Mouse (Mus musculus) liver, adult 2 months (tissue): ENCODE results near the gene Nrgn. TPM values are rescaled to one million over a fixed set of nuclear protein-coding genes. Genes with fewer than 3 reads are reported as not detected.

ENCODE experiments used
- DNase-seq: peaks from one replicate; pipeline ENCODE4 v3.0.0-alpha.2; 2011; ENCODE audit warnings: low read depth, low spot score; ENCODE audit errors: extremely low read depth
- H3K27ac ChIP-seq: fragments of 200-500 bp; replicated peaks from 2 replicates; pipeline ENCODE4 v1.5.1; 2012; ENCODE audit warnings: low read depth, mild to moderate bottlenecking, control low read depth, inconsistent platforms, low read length; ENCODE audit not compliant: insufficient read depth
- H3K27me3 ChIP-seq: fragments of 200-500 bp; 2 replicates; pipeline ENCODE4 v1.6.1; 2012; ENCODE audit warnings: mild to moderate bottlenecking, moderate library complexity, low read length, inconsistent platforms; ENCODE audit not compliant: control insufficient read depth, insufficient read depth
- H3K36me3 ChIP-seq: fragments of 200-500 bp; 2 replicates; pipeline ENCODE4 v1.6.1; 2012; ENCODE audit warnings: low read length, inconsistent platforms; ENCODE audit not compliant: control insufficient read depth, insufficient read depth
- H3K4me1 ChIP-seq: fragments of 200-500 bp; 2 replicates; pipeline ENCODE4 v1.6.1; 2011; ENCODE audit warnings: low read length; ENCODE audit not compliant: control insufficient read depth, insufficient read depth
- H3K4me3 ChIP-seq: fragments of 200-500 bp; 2 replicates; pipeline ENCODE4 v1.5.1; 2011; ENCODE audit warnings: low read depth, mild to moderate bottlenecking, control low read depth, low read length, moderate library complexity; ENCODE audit not compliant: insufficient read depth
- H3K79me2 ChIP-seq: fragments of 200-500 bp; 2 replicates; pipeline ENCODE4 v1.6.1; 2012; ENCODE audit warnings: inconsistent platforms, mild to moderate bottlenecking, low read length, moderate library complexity; ENCODE audit not compliant: control insufficient read depth, insufficient read depth
- H3K9ac ChIP-seq: fragments of 200-500 bp; 2 replicates; pipeline ENCODE4 v1.6.1; 2012; ENCODE audit warnings: low read depth, mild to moderate bottlenecking, control low read depth, inconsistent platforms, low read length
- CTCF ChIP-seq: fragments of 200-500 bp; IDR thresholded peaks from 2 replicates; pipeline ENCODE4 v1.5.1; 2011; ENCODE audit warnings: low read depth, low read length, control low read depth
- POLR2A ChIP-seq: fragments of 200-500 bp; IDR thresholded peaks from 2 replicates; pipeline ENCODE4 v1.6.1; 2011; ENCODE audit warnings: low read length, control low read depth; ENCODE audit not compliant: insufficient read depth; ENCODE audit errors: extremely low read depth
- WGBS: fragments of 180-500 bp; shearing (Covaris S2); methylation state at CpG from one replicate; pipeline ENCODE4 v1.1.7; 2018; 5-methylcytosine and 5-hydroxymethylcytosine counted together
- polyA plus RNA-seq: library from polyadenylated mRNA; depleted of rRNA; stranded (reverse); fragments of >200 nt; gene quantifications from 2 replicates; pipeline ENCODE4 v1.2.3, GENCODE M21; 2012
- total RNA-seq: library from RNA; depleted of rRNA; stranded (reverse); fragments of >200 nt; gene quantifications from 2 replicates; pipeline ENCODE4 v1.2.3, GENCODE M21; 2014

Gene Nrgn
- total and polyA plus RNA-seq, 2 experiments: 0.09 to 0.86 TPM

DNA sequence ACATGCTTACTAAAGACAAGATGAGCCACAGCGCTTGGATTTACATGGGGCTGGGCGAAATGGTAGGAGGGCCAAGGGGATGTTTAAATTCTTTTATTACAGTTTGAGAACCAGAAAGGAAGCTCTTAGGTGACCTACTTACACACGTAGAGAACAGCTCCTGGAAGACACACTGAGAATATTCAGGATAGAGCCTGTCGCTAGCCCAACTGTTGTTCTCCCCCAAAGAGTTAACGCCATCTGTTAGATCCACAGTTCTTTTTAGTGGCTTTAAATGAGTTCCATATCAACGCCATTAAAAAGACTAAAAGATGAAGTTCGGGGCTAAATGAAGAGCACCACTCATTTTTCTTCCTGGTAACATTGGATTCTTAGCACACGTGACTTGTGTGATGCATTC, 33.7 kb downstream of the Nrgn start:
- Histone ChIP-seq H3K27me3 (no peaks in the 10 kb centered on the region), H3K27ac (no peak overlapping the region), H3K4me3 (no peak overlapping the region), H3K79me2 (no peaks in the 10 kb centered on the region), H3K36me3 (peaks cover 18% of the 10 kb centered on the region), H3K9ac (no peak overlapping the region), H3K4me1 (no peaks in the 10 kb centered on the region)
- TF ChIP-seq POLR2A: no peak
- 98% methylated on average over 8 of the region's 8 CpGs for WGBS
- DNase-seq: no peak

DNA sequence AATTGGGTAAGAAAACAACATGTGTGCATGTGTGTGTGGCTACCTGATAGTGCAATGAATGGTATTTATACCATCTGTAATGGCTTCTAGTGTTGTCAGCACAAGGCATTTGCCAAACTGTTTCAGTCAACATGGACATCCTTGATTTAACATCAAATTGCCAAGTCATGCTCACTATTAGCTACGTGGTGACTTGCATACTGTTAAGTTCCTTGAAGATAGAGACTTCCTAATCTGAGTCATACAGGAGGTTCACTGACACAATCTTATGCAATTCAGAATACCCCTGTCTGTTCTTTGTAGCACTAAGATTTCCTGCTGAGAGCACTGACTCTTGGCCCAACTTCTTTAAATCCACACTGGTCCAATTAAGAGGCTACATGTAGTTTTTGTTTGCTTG, 35.2 kb downstream of the Nrgn start:
- no peaks in the 10 kb centered on the region for H3K4me1 ChIP-seq
- TF ChIP-seq POLR2A (no peak), CTCF (no peak)
- H3K79me2 ChIP-seq: no peaks in the 10 kb centered on the region; the same call in 1 of the 2 replicates
- H3K36me3 ChIP-seq: peaks cover 10% of the 10 kb centered on the region
- 63% methylated on average over 1 of the region's 1 CpGs for WGBS
- no peak overlapping the region for H3K9ac ChIP-seq
- no peak overlapping the region for H3K27ac ChIP-seq
- H3K27me3 ChIP-seq: no peaks in the 10 kb centered on the region
- H3K4me3 ChIP-seq: no peak overlapping the region
- DNase-seq: no peak

DNA sequence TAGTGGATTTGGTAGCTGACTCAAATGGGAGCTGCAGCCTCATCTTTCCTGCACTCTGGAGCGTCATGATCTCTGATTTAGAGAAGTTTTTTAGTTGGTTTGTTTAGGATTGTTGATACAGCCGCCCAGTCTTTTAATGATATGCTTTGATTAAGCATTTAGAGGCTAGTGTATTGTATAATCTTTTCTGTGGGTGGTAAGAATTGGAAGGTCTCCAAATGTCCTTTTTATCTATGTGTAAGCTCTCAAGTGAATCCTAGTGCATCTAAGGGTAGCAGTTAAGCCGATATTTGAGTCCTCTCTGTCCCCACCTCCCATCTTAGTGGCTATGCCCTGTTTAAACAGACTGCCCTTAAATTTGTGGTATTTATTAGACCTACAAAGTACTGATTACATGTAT, 38.2 kb downstream of the Nrgn start:
- Histone ChIP-seq H3K9ac (no peak overlapping the region), H3K27ac (no peak overlapping the region), H3K27me3 (no peaks in the 10 kb centered on the region), H3K36me3 (no peaks in the 10 kb centered on the region; the same call in 1 of the 2 replicates), H3K4me3 (no peak overlapping the region), H3K4me1 (no peaks in the 10 kb centered on the region), H3K79me2 (no peaks in the 10 kb centered on the region; the same call in 1 of the 2 replicates)
- DNase-seq: no peak
- WGBS: 77% methylated on average over 3 of the region's 3 CpGs
- TF ChIP-seq CTCF (no peak), POLR2A (no peak)

DNA sequence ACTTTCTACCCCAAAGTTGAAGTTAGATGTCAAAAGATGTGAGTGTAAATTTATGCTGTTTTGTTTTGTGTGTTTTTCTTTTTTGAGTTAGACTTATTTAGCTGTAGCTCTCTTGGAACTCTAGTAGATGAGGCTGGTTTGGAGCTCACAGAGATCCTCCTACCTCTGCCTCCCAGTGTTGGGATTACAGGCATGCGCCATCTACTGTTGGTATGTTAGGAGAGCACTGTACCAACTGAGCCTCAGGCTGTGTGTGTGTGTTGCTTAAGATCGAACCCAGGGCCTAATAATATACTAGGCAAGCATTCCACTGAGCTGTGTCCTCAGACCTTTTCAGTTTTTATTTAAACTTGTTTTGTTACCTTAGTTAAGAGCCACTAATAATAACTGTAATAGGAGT, 40.6 kb downstream of the Nrgn start:
- Histone ChIP-seq H3K36me3 (no peaks in the 10 kb centered on the region), H3K79me2 (peaks cover 3% of the 10 kb centered on the region; the same call in 1 of the 2 replicates), H3K9ac (no peak overlapping the region), H3K27ac (no peak overlapping the region), H3K4me1 (no peaks in the 10 kb centered on the region), H3K4me3 (no peak overlapping the region), H3K27me3 (no peaks in the 10 kb centered on the region)
- no peak for DNase-seq
- WGBS: 85% methylated on average over 2 of the region's 2 CpGs
- TF ChIP-seq POLR2A (no peak), CTCF (peak; percentile 16; the same call in 1 of the 2 replicates)

DNA sequence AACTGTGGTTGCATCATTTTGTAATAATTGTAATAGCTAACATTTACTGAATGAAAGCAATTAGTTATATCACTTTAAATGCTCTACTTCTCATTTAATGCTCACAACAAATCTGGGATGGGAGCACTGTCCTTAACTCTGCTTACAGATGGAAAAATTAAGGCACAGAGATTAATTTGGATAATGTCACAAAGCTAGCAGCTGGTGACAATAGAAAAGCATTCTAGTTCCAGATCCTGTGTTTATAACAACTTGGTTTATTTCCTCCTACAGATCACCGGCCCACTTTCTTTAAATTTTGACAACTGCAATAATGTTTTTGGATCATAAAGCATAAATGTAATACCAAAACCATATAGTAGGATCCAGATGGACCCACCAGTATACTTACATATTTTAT, 46.7 kb downstream of the Nrgn start:
- H3K79me2 ChIP-seq: peaks cover 19% of the 10 kb centered on the region; the same call in 1 of the 2 replicates
- H3K27ac ChIP-seq: no peak overlapping the region
- H3K27me3 ChIP-seq: no peaks in the 10 kb centered on the region
- H3K9ac ChIP-seq: no peak overlapping the region
- H3K4me1 ChIP-seq: no peaks in the 10 kb centered on the region
- WGBS: 95% methylated on average over 1 of the region's 1 CpGs
- H3K4me3 ChIP-seq: no peak overlapping the region
- TF ChIP-seq POLR2A: no peak
- TF ChIP-seq CTCF: no peak
- DNase-seq: no peak
- H3K36me3 ChIP-seq: no peaks in the 10 kb centered on the region

DNA sequence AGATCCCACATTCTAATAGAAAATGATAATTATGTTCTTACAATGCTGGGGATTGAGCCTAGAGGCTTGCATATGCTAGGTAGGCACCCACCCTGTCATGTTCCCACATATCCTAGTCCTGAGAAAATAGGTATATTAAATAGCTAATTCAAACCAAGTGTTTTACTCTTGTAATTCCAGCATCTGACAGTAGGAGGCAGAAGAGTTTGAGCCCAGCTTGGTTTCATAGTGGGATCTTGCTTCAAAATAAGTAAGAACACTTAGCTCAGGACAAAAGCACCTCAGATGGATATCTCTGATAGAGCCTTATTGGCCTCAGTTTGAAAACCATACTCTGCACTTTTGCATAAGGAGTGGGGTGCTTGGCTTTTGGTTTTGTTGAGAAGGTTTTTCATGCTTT, 48.4 kb downstream of the Nrgn start:
- no peak for DNase-seq
- H3K27ac ChIP-seq: no peak overlapping the region
- no peaks in the 10 kb centered on the region for H3K4me1 ChIP-seq
- H3K9ac ChIP-seq: no peak overlapping the region
- peaks cover 29% of the 10 kb centered on the region; the same call in 1 of the 2 replicates for H3K79me2 ChIP-seq
- TF ChIP-seq CTCF: no peak
- no peak for TF ChIP-seq POLR2A
- H3K27me3 ChIP-seq: no peaks in the 10 kb centered on the region
- no peak overlapping the region for H3K4me3 ChIP-seq
- H3K36me3 ChIP-seq: no peaks in the 10 kb centered on the region
